ENCODE assay signal across 8 mouse cellular contexts in genomic region chr14:79467621-79468020, GRCm38 (mm10). TPM values are rescaled to one million over a fixed set of nuclear protein-coding genes. Genes with fewer than 3 reads are reported as not detected.
A peak's percentile ranks its signal among the peaks of the same experiment; 100 is the strongest.
DNase-seq lines count a peak whose midpoint lies in the region; ATAC-seq and TF ChIP-seq lines count a peak whose summit lies in the region.

No protein-coding gene starts in this region.

- TF ChIP-seq POLR2A in heart, adult 2 months (IDR thresholded peaks at IDR 0.05; ENCODE audit: insufficient read depth, low read depth, low read length), result no peak
- TF ChIP-seq POLR2A in embryonic fibroblast, embryonic 13.5 days (IDR thresholded peaks at IDR 0.05; ENCODE audit: low read depth, low read length), result no peak

- H3K36me3 ChIP-seq in heart, adult 2 months (ENCODE audit: control insufficient read depth, insufficient read depth, low read length), result peaks cover 2% of the 10 kb centered on the region
- peaks cover 85% of the 10 kb centered on the region for H3K36me3 ChIP-seq in heart, embryonic 10.5 days

- no peaks in the 10 kb centered on the region for H3K9me3 ChIP-seq in heart, embryonic 10.5 days

- no peaks in the 10 kb centered on the region for H3K4me1 ChIP-seq in heart, adult 2 months (ENCODE audit: control insufficient read depth, insufficient read depth, low read length)
- H3K4me1 ChIP-seq in heart, embryonic 10.5 days, result no peaks in the 10 kb centered on the region
- H3K4me1 ChIP-seq in embryonic fibroblast, embryonic 13.5 days (ENCODE audit: control insufficient read depth, insufficient read depth, low read length), result no peaks in the 10 kb centered on the region

- no peak for ATAC-seq in monocyte, adult 5-6 weeks (replicated peaks; ENCODE audit: insufficient number of reproducible peaks, low FRiP score, low TSS enrichment, poor library complexity, severe bottlenecking)

- WGBS in heart, adult 2 months, result 14% methylated on average over 3 of the region's 3 CpGs
- 23% methylated on average over 3 of the region's 3 CpGs for WGBS in heart, embryonic 10.5 days

- no peak overlapping the region for H3K9ac ChIP-seq in heart, adult 2 months (ENCODE audit: low read depth, low read length)

- H3K4me3 ChIP-seq in heart, adult 2 months, result no peak overlapping the region
- no peak overlapping the region for H3K4me3 ChIP-seq in heart, embryonic 10.5 days
- H3K4me3 ChIP-seq in embryonic fibroblast, embryonic 13.5 days (ENCODE audit: insufficient read depth, low read length), result no peak overlapping the region

- no peaks in the 10 kb centered on the region for H3K27me3 ChIP-seq in heart, adult 2 months (ENCODE audit: control insufficient read depth, insufficient read depth, low read length)
- no peaks in the 10 kb centered on the region for H3K27me3 ChIP-seq in heart, embryonic 10.5 days (ENCODE audit: insufficient read depth, poor library complexity, severe bottlenecking)

- no peaks in the 10 kb centered on the region for H3K79me2 ChIP-seq in heart, adult 2 months (replicated peaks; ENCODE audit: control insufficient read depth, insufficient read depth, low read length)

- DNase-seq in heart, adult 2 months, result peak; percentile 48 to 67
- no peak for DNase-seq in heart, embryonic 10.5 days (ENCODE audit: low spot score)
- DNase-seq in 416B (ENCODE audit: low read depth), result peak; percentile 65
- peak; percentile 30 for DNase-seq in Muller cell, postnatal 12 days (ENCODE audit: inconsistent ontology term)
- peak; percentile 50 for DNase-seq in layer of hippocampus, adult 9-11 months
- peak; percentile 75 for DNase-seq in retina, embryonic 14.5 days (ENCODE audit: low spot score)

- no peak overlapping the region for H3K27ac ChIP-seq in heart, adult 2 months
- no peak overlapping the region for H3K27ac ChIP-seq in heart, embryonic 10.5 days
- no peak overlapping the region for H3K27ac ChIP-seq in embryonic fibroblast, embryonic 13.5 days (ENCODE audit: insufficient read depth, low read length)

- TF ChIP-seq EP300 in heart, adult 2 months (IDR thresholded peaks at IDR 0.05; ENCODE audit: insufficient read depth, low read depth, low read length), result 0 out of 2 replicates have a peak, but pooled peaks have one; percentile 48

- intact Hi-C loops in heart, adult 2 months (cut with DNase I), result loop anchor here (2.0 to 5.0 kb wide), 2 partner anchors 73 to 345 kb away; no protein-coding TSS in a partner anchor

- TF ChIP-seq CTCF in heart, adult 2 months (IDR thresholded peaks at IDR 0.05), result peak; percentile 92
- peak; percentile 72; the same call in 1 of the 2 replicates for TF ChIP-seq CTCF in embryonic fibroblast, embryonic 13.5 days (IDR thresholded peaks at IDR 0.05; ENCODE audit: borderline replicate concordance, insufficient read depth, low read length)

RNA-seq across cellular contexts. Expression of gene Elf1, which starts 13.4 kb away (rescaled TPM):
- 10 to 100 TPM; 13.3 to 13.7 TPM for total RNA-seq in heart, adult 2 months (2021)
- 6.6 and 11.3 TPM in 2 replicates for polyA plus RNA-seq in heart, adult 2 months (2012; rRNA removed)
- polyA plus RNA-seq in heart, embryonic 10.5 days (2016; fragmentation: Nextera tagmentation; extraction: Ambion mirVana), result 7.4 and 7.5 TPM in 2 replicates
- 27.8 and 31.1 TPM in 2 replicates for polyA plus RNA-seq in embryonic fibroblast, embryonic 13.5 days (2011; ENCODE audit: insufficient read length, low read depth, missing spikeins)
- total RNA-seq in monocyte, adult 5-6 weeks (2017), result 153 to 230 TPM (median 169 TPM) in 3 replicates

RNA-seq across cellular contexts. Expression of gene Wbp4, which starts 13.7 kb away (rescaled TPM):
- total RNA-seq in heart, adult 2 months (2021), result 10 to 100 TPM; 22.0 to 22.7 TPM
- polyA plus RNA-seq in heart, adult 2 months (2012; rRNA removed), result 3.7 and 7.0 TPM in 2 replicates
- 28.4 and 33.6 TPM in 2 replicates for polyA plus RNA-seq in heart, embryonic 10.5 days (2016; fragmentation: Nextera tagmentation; extraction: Ambion mirVana)
- 43.9 and 54.1 TPM in 2 replicates for polyA plus RNA-seq in embryonic fibroblast, embryonic 13.5 days (2011; ENCODE audit: insufficient read length, low read depth, missing spikeins)
- 59.1 to 69.4 TPM (median 63.9 TPM) in 3 replicates for total RNA-seq in monocyte, adult 5-6 weeks (2017)

RNA-seq across cellular contexts. Expression of gene Kbtbd6, which starts 16.0 kb away (rescaled TPM):
- under 1 TPM; 0.10 to 0.14 TPM for total RNA-seq in heart, adult 2 months (2021)
- 0.08 and 0.20 TPM in 2 replicates for polyA plus RNA-seq in heart, adult 2 months (2012; rRNA removed)
- 2.9 and 3.8 TPM in 2 replicates for polyA plus RNA-seq in heart, embryonic 10.5 days (2016; fragmentation: Nextera tagmentation; extraction: Ambion mirVana)
- 0.62 and 1.7 TPM in 2 replicates for polyA plus RNA-seq in embryonic fibroblast, embryonic 13.5 days (2011; ENCODE audit: insufficient read length, low read depth, missing spikeins)
- total RNA-seq in monocyte, adult 5-6 weeks (2017), result 1.6 TPM in 1 of 3 replicates, not detected in the others

RNA-seq across cellular contexts. Expression of gene Kbtbd7, which starts 41.3 kb away (rescaled TPM):
- 1 to 10 TPM; 9.3 to 9.8 TPM for total RNA-seq in heart, adult 2 months (2021)
- 2.9 and 4.7 TPM in 2 replicates for polyA plus RNA-seq in heart, adult 2 months (2012; rRNA removed)
- polyA plus RNA-seq in heart, embryonic 10.5 days (2016; fragmentation: Nextera tagmentation; extraction: Ambion mirVana), result 9.2 and 9.3 TPM in 2 replicates
- polyA plus RNA-seq in embryonic fibroblast, embryonic 13.5 days (2011; ENCODE audit: insufficient read length, low read depth, missing spikeins), result 4.3 and 6.4 TPM in 2 replicates
- 20.7 to 22.0 TPM (median 21.7 TPM) in 3 replicates for total RNA-seq in monocyte, adult 5-6 weeks (2017)
